Mouse (Mus musculus): Measurements from ENCODE around the gene Sox6. TPM values are rescaled to one million over a fixed set of nuclear protein-coding genes. Genes with fewer than 3 reads are reported as not detected.

Sox6 gene
- polyA plus RNA-seq, 1 experiment from 2014 or later = 39.1 TPM

- Histone ChIP-seq H3K4me3 (ENCODE audit: control insufficient read depth in 1 of 2, insufficient read depth in 1 of 2, low read depth in 1 of 2, low read length in 2 of 2) (no peak overlapping the region), H3K9ac (ENCODE audit: low read length) (no peak overlapping the region), H3K27me3 (ENCODE audit: control insufficient read depth, insufficient read depth, low read length) (peaks cover 15% of the 10 kb centered on the region), H3K27ac (replicated peaks in 1 of 2; ENCODE audit: control insufficient read depth in 1 of 2, insufficient read depth in 1 of 2, low read depth in 2 of 2, low read length in 2 of 2) (no peak overlapping the region), H3K36me3 (ENCODE audit: control insufficient read depth, insufficient read depth, low read length) (no peaks in the 10 kb centered on the region), H3K9me3 (ENCODE audit: control insufficient read depth, low read length) (no peaks in the 10 kb centered on the region), H3K4me2 (ENCODE audit: low read length) (peak overlapping the region; percentile 71; the same call in 1 of the 2 replicates), H3K4me1 (ENCODE audit: control insufficient read depth in 2 of 2, insufficient read depth in 2 of 2, low read length in 2 of 2) (peaks cover 2 to 11% of the 10 kb centered on the region in 2 experiments)
- ATAC-seq (ENCODE audit: insufficient number of reproducible peaks, insufficient read depth, low FRiP score, low read depth) = no peak
- 55% methylated on average over 18 of the region's 18 CpGs for WGBS
Observed at GRCm38 (mm10) chr7:116036591-116037555, 1.7 kb downstream of the Sox6 start.

- Histone ChIP-seq H3K4me2 (ENCODE audit: low read length) (no peak overlapping the region), H3K27me3 (ENCODE audit: control insufficient read depth, insufficient read depth, low read length) (peaks cover 15% of the 10 kb centered on the region), H3K27ac (replicated peaks in 1 of 2; ENCODE audit: control insufficient read depth in 1 of 2, insufficient read depth in 1 of 2, low read depth in 2 of 2, low read length in 2 of 2) (no peak overlapping the region), H3K4me3 (ENCODE audit: control insufficient read depth in 1 of 2, insufficient read depth in 1 of 2, low read depth in 1 of 2, low read length in 2 of 2) (no peak overlapping the region), H3K9ac (ENCODE audit: low read length) (no peak overlapping the region), H3K9me3 (ENCODE audit: control insufficient read depth, low read length) (no peaks in the 10 kb centered on the region), H3K4me1 (ENCODE audit: control insufficient read depth in 2 of 2, insufficient read depth in 2 of 2, low read length in 2 of 2) (peaks cover 4 to 11% of the 10 kb centered on the region in 2 experiments), H3K36me3 (ENCODE audit: control insufficient read depth, insufficient read depth, low read length) (no peaks in the 10 kb centered on the region)
- 72% methylated on average over 4 of the region's 4 CpGs for WGBS
- no peak for ATAC-seq (ENCODE audit: insufficient number of reproducible peaks, insufficient read depth, low FRiP score, low read depth)
Observed at GRCm38 (mm10) chr7:116035504-116035903, 3.1 kb downstream of the Sox6 start.

GRCm38 (mm10) chr7:116034282-116034758 is 4.3 kb downstream of the Sox6 start:
- peak overlapping the region; percentile 65 to 67 for H3K4me3 ChIP-seq (ENCODE audit: control insufficient read depth in 1 of 2, insufficient read depth in 1 of 2, low read depth in 1 of 2, low read length in 2 of 2)
- H3K27me3 ChIP-seq (ENCODE audit: control insufficient read depth, insufficient read depth, low read length) = peaks cover 15% of the 10 kb centered on the region
- under 1% methylated on average over 25 of the region's 25 CpGs for WGBS
- H3K9ac ChIP-seq (ENCODE audit: low read length) = peak overlapping the region; percentile 83
- no peaks in the 10 kb centered on the region for H3K9me3 ChIP-seq (ENCODE audit: control insufficient read depth, low read length)
- H3K27ac ChIP-seq (replicated peaks in 1 of 2; ENCODE audit: control insufficient read depth in 1 of 2, insufficient read depth in 1 of 2, low read depth in 2 of 2, low read length in 2 of 2) = peak overlapping the region; percentile 75 to 99
- H3K4me1 ChIP-seq (ENCODE audit: control insufficient read depth in 2 of 2, insufficient read depth in 2 of 2, low read length in 2 of 2) = peaks cover 12 to 15% of the 10 kb centered on the region in 2 experiments
- no peaks in the 10 kb centered on the region for H3K36me3 ChIP-seq (ENCODE audit: control insufficient read depth, insufficient read depth, low read length)
- peak overlapping the region; percentile 86 for H3K4me2 ChIP-seq (ENCODE audit: low read length)
- no peak for ATAC-seq (ENCODE audit: insufficient number of reproducible peaks, insufficient read depth, low FRiP score, low read depth)

GRCm38 (mm10) chr7:116033371-116034241 is 5.0 kb downstream of the Sox6 start:
- H3K27me3 ChIP-seq (ENCODE audit: control insufficient read depth, insufficient read depth, low read length) = peaks cover 15% of the 10 kb centered on the region
- ATAC-seq (ENCODE audit: insufficient number of reproducible peaks, insufficient read depth, low FRiP score, low read depth) = peak; percentile 41
- H3K9ac ChIP-seq (ENCODE audit: low read length) = peak overlapping the region; percentile 83
- H3K4me1 ChIP-seq (ENCODE audit: control insufficient read depth in 2 of 2, insufficient read depth in 2 of 2, low read length in 2 of 2) = peaks cover 11 to 12% of the 10 kb centered on the region in 2 experiments
- WGBS = under 1% methylated on average over 53 of the region's 54 CpGs
- peak overlapping the region; percentile 86 for H3K4me2 ChIP-seq (ENCODE audit: low read length)
- H3K9me3 ChIP-seq (ENCODE audit: control insufficient read depth, low read length) = no peaks in the 10 kb centered on the region
- no peaks in the 10 kb centered on the region for H3K36me3 ChIP-seq (ENCODE audit: control insufficient read depth, insufficient read depth, low read length)
- peak overlapping the region; percentile 75 to 99 for H3K27ac ChIP-seq (replicated peaks in 1 of 2; ENCODE audit: control insufficient read depth in 1 of 2, insufficient read depth in 1 of 2, low read depth in 2 of 2, low read length in 2 of 2)
- H3K4me3 ChIP-seq (ENCODE audit: control insufficient read depth in 1 of 2, insufficient read depth in 1 of 2, low read depth in 1 of 2, low read length in 2 of 2) = peak overlapping the region; percentile 65 to 67

- peak overlapping the region; percentile 93 for H3K9ac ChIP-seq (ENCODE audit: low read length)
- H3K4me3 ChIP-seq (ENCODE audit: control insufficient read depth in 1 of 2, insufficient read depth in 1 of 2, low read depth in 1 of 2, low read length in 2 of 2) = peak overlapping the region; percentile 65 to 67
- H3K9me3 ChIP-seq (ENCODE audit: control insufficient read depth, low read length) = no peaks in the 10 kb centered on the region
- H3K4me2 ChIP-seq (ENCODE audit: low read length) = peak overlapping the region; percentile 86
- peaks cover 15% of the 10 kb centered on the region for H3K27me3 ChIP-seq (ENCODE audit: control insufficient read depth, insufficient read depth, low read length)
- 0% methylated on average over 11 of the region's 11 CpGs for WGBS
- H3K4me1 ChIP-seq (ENCODE audit: control insufficient read depth in 2 of 2, insufficient read depth in 2 of 2, low read length in 2 of 2) = peaks cover 6 to 10% of the 10 kb centered on the region in 2 experiments; a peak in 3 of 4 replicates
- no peaks in the 10 kb centered on the region for H3K36me3 ChIP-seq (ENCODE audit: control insufficient read depth, insufficient read depth, low read length)
- peak overlapping the region; percentile 95 to 99 for H3K27ac ChIP-seq (replicated peaks in 1 of 2; ENCODE audit: control insufficient read depth in 1 of 2, insufficient read depth in 1 of 2, low read depth in 2 of 2, low read length in 2 of 2)
- ATAC-seq (ENCODE audit: insufficient number of reproducible peaks, insufficient read depth, low FRiP score, low read depth) = no peak
Observed at GRCm38 (mm10) chr7:116032596-116033307, 5.8 kb downstream of the Sox6 start.

GRCm38 (mm10) chr7:116031718-116032595 is 6.6 kb downstream of the Sox6 start:
- 0 out of 2 replicates have a peak, but pooled peaks have one; percentile 7 for ATAC-seq (ENCODE audit: insufficient number of reproducible peaks, insufficient read depth, low FRiP score, low read depth)
- peak overlapping the region; percentile 93 for H3K9ac ChIP-seq (ENCODE audit: low read length)
- H3K27me3 ChIP-seq (ENCODE audit: control insufficient read depth, insufficient read depth, low read length) = peaks cover 10% of the 10 kb centered on the region
- H3K4me3 ChIP-seq (ENCODE audit: control insufficient read depth in 1 of 2, insufficient read depth in 1 of 2, low read depth in 1 of 2, low read length in 2 of 2) = peak overlapping the region; percentile 65 to 67
- H3K4me1 ChIP-seq (ENCODE audit: control insufficient read depth in 2 of 2, insufficient read depth in 2 of 2, low read length in 2 of 2) = peaks cover 6 to 10% of the 10 kb centered on the region in 2 experiments; a peak in 3 of 4 replicates
- under 1% methylated on average over 64 of the region's 65 CpGs for WGBS
- H3K36me3 ChIP-seq (ENCODE audit: control insufficient read depth, insufficient read depth, low read length) = no peaks in the 10 kb centered on the region
- peak overlapping the region; percentile 86 for H3K4me2 ChIP-seq (ENCODE audit: low read length)
- H3K9me3 ChIP-seq (ENCODE audit: control insufficient read depth, low read length) = no peaks in the 10 kb centered on the region
- H3K27ac ChIP-seq (replicated peaks in 1 of 2; ENCODE audit: control insufficient read depth in 1 of 2, insufficient read depth in 1 of 2, low read depth in 2 of 2, low read length in 2 of 2) = peak overlapping the region; percentile 95 to 99
